Mouse (Mus musculus) C3H10T1/2 (cell line): ENCODE measurements around the gene Smurf2. TPM values are rescaled to one million over a fixed set of nuclear protein-coding genes. Genes with fewer than 3 reads are reported as not detected.

Experiments used
- polyA plus RNA-seq, 2 experiments: library from polyadenylated mRNA; unstranded; fragments of >200 nt; fragmentation: generic; extraction: Trizol; gene quantifications; one replicate each; pipeline ENCODE4 v1.2.1; 2012; ENCODE audit warnings: missing spikeins in 2 of 2

Gene Smurf2
- polyA plus RNA-seq: 10 to 100 TPM in 1 of 2 experiments, 1 to 10 TPM in 1; 1.8 to 17.2 TPM

GRCm38 (mm10) chr11:106920551-106921379, at the start of gene Smurf2:
Smurf2 (minus strand) TSS chr11:106920715.

GRCm38 (mm10) chr11:106788775-106789459, 131.6 kb downstream of the Smurf2 start, which contains the start of the genes Ddx5 and Cep95:
Ddx5 (minus strand) TSS chr11:106789185.
Cep95 (plus strand) TSS chr11:106789252.

GRCm38 (mm10) chr11:106779388-106780088, 141.0 kb downstream of the Smurf2 start, which contains the start of gene Polg2:
Polg2 (minus strand) TSS chr11:106779537.

Other genes with a start within 250 kb of the Smurf2 start
- gene Pecam1, start 170.1 kb downstream of the Smurf2 start, polyA plus RNA-seq: under 1 TPM; 0.02 to 0.25 TPM
- gene Milr1, start 169.5 kb downstream of the Smurf2 start, polyA plus RNA-seq: under 1 TPM; 0.04 to 0.14 TPM
- gene Polg2, start 141.2 kb downstream of the Smurf2 start, polyA plus RNA-seq: 10 to 100 TPM in 1 of 2 experiments, 1 to 10 TPM in 1; 2.8 to 12.2 TPM
- 100 to 1,000 TPM in 1 of 2 experiments, 10 to 100 TPM in 1; 12.5 to 264 TPM for gene Ddx5, start 131.5 kb downstream of the Smurf2 start, polyA plus RNA-seq
- gene Cep95, start 131.5 kb downstream of the Smurf2 start, polyA plus RNA-seq: 1 to 10 TPM in 1 of 2 experiments, under 1 TPM in 1; 0.35 to 8.4 TPM
- 10 to 100 TPM; 24.3 to 33.7 TPM for gene Kpna2, start 78.8 kb upstream of the Smurf2 start, polyA plus RNA-seq
- gene 1810010H24Rik, start 105.0 kb upstream of the Smurf2 start, polyA plus RNA-seq: 1 to 10 TPM in 1 of 2 experiments, under 1 TPM in 1; 0.57 to 4.2 TPM
- 10 to 100 TPM in 1 of 2 experiments, 1 to 10 TPM in 1; 4.8 to 30.3 TPM for gene Bptf, start 211.4 kb upstream of the Smurf2 start, polyA plus RNA-seq